Mouse (Mus musculus) forebrain, embryonic 14.5 days (tissue): ENCODE measurements around the gene C1qtnf5. TPM values are rescaled to one million over a fixed set of nuclear protein-coding genes. Genes with fewer than 3 reads are reported as not detected.

Experiments
- ATAC-seq: fragments of 200-750 bp; cut with Nextera tagmentation; 2 replicates; pipeline ENCODE4 v1.8.0; 2017; ENCODE audit warnings: mild to moderate bottlenecking, moderate library complexity
- DNase-seq: peaks from one replicate; pipeline ENCODE4 v3.0.0-alpha.2; 2015; ENCODE audit warnings: low spot score
- H3K27ac ChIP-seq: fragments of 300-500 bp; sonication (generic); 2 replicates; pipeline ENCODE4 v1.5.1; 2014; ENCODE audit warnings: low read depth, mild to moderate bottlenecking, control low read depth, low read length, moderate library complexity
- H3K27me3 ChIP-seq: fragments of 300-500 bp; sonication (generic); replicated peaks from 2 replicates; pipeline ENCODE4 v1.6.1; 2014; ENCODE audit warnings: low read length, control low read depth, mixed read lengths; ENCODE audit not compliant: control insufficient read depth, insufficient read depth
- H3K36me3 ChIP-seq: fragments of 300-500 bp; sonication (generic); 2 replicates; pipeline ENCODE4 v1.6.1; 2014; ENCODE audit warnings: low read length, control low read depth; ENCODE audit not compliant: control insufficient read depth, insufficient read depth
- H3K4me1 ChIP-seq: fragments of 300-500 bp; sonication (generic); 2 replicates; pipeline ENCODE4 v1.6.1; 2014; ENCODE audit warnings: antibody characterized with exemption, low read length, control low read depth; ENCODE audit not compliant: control insufficient read depth, insufficient read depth
- H3K4me2 ChIP-seq: fragments of 300-500 bp; sonication (generic); 2 replicates; pipeline ENCODE4 v1.6.1; 2014; ENCODE audit warnings: mild to moderate bottlenecking, control low read depth, low read length
- H3K4me3 ChIP-seq: fragments of 300-500 bp; sonication (generic); 2 replicates; pipeline ENCODE4 v1.5.1; 2014; ENCODE audit warnings: low read depth, low read length, control low read depth
- H3K9ac ChIP-seq: fragments of 300-500 bp; sonication (generic); 2 replicates; pipeline ENCODE4 v1.6.1; 2014; ENCODE audit warnings: mild to moderate bottlenecking, low read length, control low read depth, moderate library complexity
- H3K9me3 ChIP-seq: fragments of 300-500 bp; sonication (generic); replicated peaks from 2 replicates; pipeline ENCODE4 v1.6.1; 2016; ENCODE audit warnings: low read length, control low read depth, mixed read lengths; ENCODE audit not compliant: control insufficient read depth
- WGBS: fragments of 180-500 bp; shearing (Covaris S2); extraction: QIAGEN DNeasy Blood & Tissue Kit; methylation state at CpG from one replicate; pipeline ENCODE4 v1.1.7; 2014; 5-methylcytosine and 5-hydroxymethylcytosine counted together
- polyA plus RNA-seq: library from polyadenylated mRNA; unstranded; fragments of >200 nt; fragmentation: Nextera tagmentation; extraction: Ambion mirVana; gene quantifications from 2 replicates; pipeline ENCODE4 v1.2.1, GENCODE M21; 2014

Gene C1qtnf5
- polyA plus RNA-seq, 1 experiment from 2014 or later, result 2.6 TPM

DNA sequence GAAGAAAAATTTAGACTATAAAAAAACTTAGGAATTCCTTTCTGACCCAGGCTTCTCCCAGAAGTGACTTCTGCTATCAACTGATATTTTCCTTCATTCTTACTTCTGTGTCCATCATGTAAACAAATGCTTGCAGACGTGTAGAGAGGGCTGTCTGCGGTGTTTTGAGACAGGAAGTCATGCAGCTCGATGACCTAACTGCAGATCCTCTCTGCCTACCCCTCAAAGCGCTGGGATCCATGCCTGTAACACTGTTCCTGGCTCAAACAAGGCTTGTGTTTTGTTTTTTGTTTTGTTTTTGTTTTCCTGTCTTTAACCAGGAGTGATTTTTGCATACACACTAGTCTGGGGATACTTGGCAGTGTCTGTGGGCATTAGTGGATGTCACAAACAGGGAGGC lies 30.8 kb downstream of the C1qtnf5 start:
- Histone ChIP-seq H3K9me3 (no peaks in the 10 kb centered on the region), H3K4me3 (no peak overlapping the region), H3K4me2 (no peak overlapping the region), H3K36me3 (peaks cover 19% of the 10 kb centered on the region), H3K27ac (no peak overlapping the region), H3K9ac (no peak overlapping the region), H3K4me1 (peaks cover 22% of the 10 kb centered on the region), H3K27me3 (peaks cover 14% of the 10 kb centered on the region; the same call in 1 of the 2 replicates)
- 75% methylated on average over 4 of the region's 4 CpGs for WGBS
- ATAC-seq, result no peak
- DNase-seq, result no peak

DNA sequence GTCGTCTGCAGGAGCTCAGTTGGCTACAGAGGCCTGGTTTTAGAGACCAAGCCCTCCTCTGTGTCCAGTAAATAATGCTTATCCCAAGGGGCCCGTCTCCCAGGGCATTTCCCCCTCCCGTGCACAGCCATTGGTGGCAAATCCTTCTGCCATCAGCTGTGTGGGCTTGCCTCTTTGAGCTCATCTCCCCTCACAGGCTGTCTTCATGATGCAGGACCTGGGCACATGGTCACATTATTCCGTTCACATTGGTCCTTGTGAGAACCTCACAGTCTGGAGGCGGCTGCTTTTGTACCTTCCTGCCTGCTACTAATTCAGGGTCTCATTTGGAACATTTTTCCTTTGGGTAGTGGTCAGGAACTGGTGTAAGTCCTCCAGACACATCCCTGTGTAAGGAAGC lies 34.9 kb downstream of the C1qtnf5 start:
- Histone ChIP-seq H3K27me3 (no peaks in the 10 kb centered on the region), H3K27ac (no peak overlapping the region), H3K36me3 (peaks cover 42% of the 10 kb centered on the region), H3K4me3 (no peak overlapping the region), H3K9me3 (no peaks in the 10 kb centered on the region), H3K4me2 (no peak overlapping the region), H3K4me1 (no peaks in the 10 kb centered on the region), H3K9ac (no peak overlapping the region)
- no peak for ATAC-seq
- no peak for DNase-seq
- 57% methylated on average over 5 of the region's 5 CpGs for WGBS

DNA sequence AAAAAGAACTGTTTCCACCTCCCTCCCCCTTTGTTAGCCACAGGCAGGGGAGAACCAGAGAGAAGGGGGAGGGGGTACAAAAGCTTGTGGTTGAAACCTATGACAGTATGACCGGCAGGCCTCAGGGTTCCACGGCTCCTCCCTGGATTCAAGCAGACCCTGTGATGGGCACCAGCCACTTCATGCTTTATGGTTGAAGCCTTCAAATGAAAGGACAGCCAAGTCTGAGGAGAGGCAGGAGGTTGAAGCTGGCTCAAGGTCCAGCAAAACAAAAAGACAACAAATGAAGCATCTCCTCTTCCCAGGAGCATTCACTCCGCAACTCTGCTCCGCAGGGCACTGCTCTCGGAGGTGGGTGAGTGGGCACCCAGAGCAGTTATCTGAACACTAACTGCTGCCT lies 36.4 kb downstream of the C1qtnf5 start:
- no peak overlapping the region for H3K27ac ChIP-seq
- H3K27me3 ChIP-seq, result no peaks in the 10 kb centered on the region
- no peak overlapping the region for H3K4me2 ChIP-seq
- no peak for DNase-seq
- no peak for ATAC-seq
- 77% methylated on average over 5 of the region's 5 CpGs for WGBS
- peaks cover 43% of the 10 kb centered on the region for H3K36me3 ChIP-seq
- H3K4me3 ChIP-seq, result no peak overlapping the region
- no peak overlapping the region for H3K9ac ChIP-seq
- H3K4me1 ChIP-seq, result no peaks in the 10 kb centered on the region
- H3K9me3 ChIP-seq, result no peaks in the 10 kb centered on the region

DNA sequence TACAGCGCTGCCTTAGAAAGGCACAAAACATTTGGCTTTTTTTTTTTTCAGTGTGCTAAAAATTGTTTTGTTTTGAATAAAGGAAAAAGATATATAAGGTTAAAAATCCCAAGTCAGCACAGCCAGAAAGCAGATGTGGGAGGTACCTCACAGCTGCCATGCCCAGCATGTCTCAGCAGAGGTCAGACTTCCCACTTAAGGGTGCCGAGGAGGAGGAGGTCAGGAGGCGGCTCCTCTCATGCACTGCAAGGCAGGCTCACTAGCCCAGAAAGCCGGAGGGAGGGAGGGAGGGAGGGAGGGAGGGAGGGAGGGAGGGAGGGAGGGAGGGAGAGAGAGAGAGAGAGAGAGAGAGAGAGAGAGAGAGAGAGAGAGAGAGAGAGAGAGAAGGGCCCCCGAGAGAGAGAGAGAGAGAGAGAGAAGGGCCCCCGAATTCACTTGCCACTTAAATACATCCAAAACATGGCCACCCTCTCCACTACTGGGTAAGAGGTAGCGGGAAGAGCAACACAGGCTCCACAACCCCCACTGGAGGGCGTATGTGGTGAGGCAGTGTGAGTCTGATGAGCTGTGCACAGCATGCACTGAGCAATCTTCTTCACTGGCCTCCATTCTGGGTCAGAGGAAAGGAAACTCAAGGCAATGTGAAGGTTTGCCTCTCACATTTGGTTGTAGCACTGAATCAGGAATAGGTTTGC lies 37.1 kb downstream of the C1qtnf5 start:
- no peak for DNase-seq
- WGBS, result 25% methylated on average over 6 of the region's 8 CpGs

DNA sequence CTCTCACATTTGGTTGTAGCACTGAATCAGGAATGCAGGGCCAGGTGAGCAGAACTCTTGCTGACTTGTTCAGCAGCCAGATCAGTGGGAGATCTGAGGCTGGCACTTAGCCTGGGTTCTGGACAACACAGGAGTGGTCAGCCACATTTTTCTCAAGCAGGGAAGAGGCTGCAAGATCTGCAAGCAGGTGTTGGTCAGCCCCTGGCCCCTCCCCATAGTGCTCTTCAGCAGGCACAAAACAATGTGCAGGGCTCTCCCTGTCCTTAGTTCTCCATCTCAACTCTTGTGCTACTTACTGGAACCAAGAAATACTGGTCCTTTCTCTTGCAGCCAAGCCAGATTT lies 37.6 kb downstream of the C1qtnf5 start:
- H3K4me2 ChIP-seq, result no peak overlapping the region
- DNase-seq (no peak), ATAC-seq (no peak)
- H3K27ac ChIP-seq, result no peak overlapping the region
- no peak overlapping the region for H3K4me3 ChIP-seq
- no peak overlapping the region for H3K9ac ChIP-seq
- H3K4me1 ChIP-seq, result no peaks in the 10 kb centered on the region
- H3K27me3 ChIP-seq, result no peaks in the 10 kb centered on the region
- no peaks in the 10 kb centered on the region for H3K9me3 ChIP-seq
- peaks cover 51% of the 10 kb centered on the region for H3K36me3 ChIP-seq

More for the DNA sequence above, 37.1 kb downstream of the C1qtnf5 start:
- no peak overlapping the region for H3K4me2 ChIP-seq
- H3K27me3 ChIP-seq, result no peaks in the 10 kb centered on the region
- no peak overlapping the region for H3K4me3 ChIP-seq
- H3K9me3 ChIP-seq, result no peaks in the 10 kb centered on the region
- H3K27ac ChIP-seq, result no peak overlapping the region
- ATAC-seq, result no peak
- no peak overlapping the region for H3K9ac ChIP-seq
- peaks cover 50% of the 10 kb centered on the region for H3K36me3 ChIP-seq
- H3K4me1 ChIP-seq, result no peaks in the 10 kb centered on the region

DNA sequence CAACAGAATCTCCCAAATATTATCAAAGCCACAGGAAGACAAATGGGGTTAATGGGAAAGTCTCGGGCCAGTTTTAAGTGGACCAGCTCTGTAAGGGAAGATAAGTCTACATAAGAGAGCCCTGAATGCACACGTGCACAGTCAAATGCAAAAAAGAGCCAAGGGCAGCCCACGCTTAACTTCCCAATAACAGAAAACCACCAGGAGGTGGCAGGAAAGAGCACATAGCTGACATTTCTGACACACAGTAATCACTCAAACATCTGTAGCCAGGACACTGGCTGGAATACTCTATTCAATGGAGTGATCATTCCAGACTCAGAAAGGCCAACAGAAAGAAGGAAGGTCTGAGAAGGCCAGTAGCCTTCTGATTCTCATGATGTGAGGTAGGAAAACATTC lies 40.2 kb downstream of the C1qtnf5 start:
- Histone ChIP-seq H3K9ac (no peak overlapping the region), H3K27me3 (no peaks in the 10 kb centered on the region), H3K4me2 (no peak overlapping the region), H3K4me3 (no peak overlapping the region), H3K9me3 (no peaks in the 10 kb centered on the region), H3K27ac (no peak overlapping the region), H3K36me3 (peaks cover 60% of the 10 kb centered on the region), H3K4me1 (no peaks in the 10 kb centered on the region)
- 63% methylated on average over 3 of the region's 3 CpGs for WGBS
- DNase-seq, result no peak
- no peak for ATAC-seq

Other genes with a start within 250 kb of the C1qtnf5 start
- gene Thy1, start 63.9 kb upstream of the C1qtnf5 start, polyA plus RNA-seq, result 3.6 and 5.0 TPM in 2 replicates
- gene Usp2, start 40.2 kb upstream of the C1qtnf5 start, polyA plus RNA-seq, result 6.9 and 8.2 TPM in 2 replicates
- gene Mfrp, start 5.5 kb upstream of the C1qtnf5 start, polyA plus RNA-seq, result 0.31 TPM in 1 of 2 replicates, not detected in the other
- gene Gm49380, start 6.3 kb downstream of the C1qtnf5 start, polyA plus RNA-seq, result 0.11 and 0.16 TPM in 2 replicates
- gene Rnf26, start 6.3 kb downstream of the C1qtnf5 start, polyA plus RNA-seq, result 31.3 and 35.1 TPM in 2 replicates
- 13.2 and 14.1 TPM in 2 replicates for gene Mcam, start 27.2 kb downstream of the C1qtnf5 start, polyA plus RNA-seq
- 13.4 and 17.3 TPM in 2 replicates for gene Cbl, start 126.8 kb downstream of the C1qtnf5 start, polyA plus RNA-seq
- not detected in 2 replicates for gene Ccdc153, start 133.4 kb downstream of the C1qtnf5 start, polyA plus RNA-seq
- 0.32 and 0.52 TPM in 2 replicates for gene Pdzd3, start 144.2 kb downstream of the C1qtnf5 start, polyA plus RNA-seq
- 4.6 and 4.8 TPM in 2 replicates for gene Nlrx1, start 161.4 kb downstream of the C1qtnf5 start, polyA plus RNA-seq
- 7.1 and 8.1 TPM in 2 replicates for gene Abcg4, start 181.4 kb downstream of the C1qtnf5 start, polyA plus RNA-seq
- 18.4 and 24.8 TPM in 2 replicates for gene Hinfp, start 198.4 kb downstream of the C1qtnf5 start, polyA plus RNA-seq
- 16.3 and 22.2 TPM in 2 replicates for gene C2cd2l, start 213.0 kb downstream of the C1qtnf5 start, polyA plus RNA-seq
- gene Dpagt1, start 218.8 kb downstream of the C1qtnf5 start, polyA plus RNA-seq, result 38.2 and 39.7 TPM in 2 replicates
- gene H2afx, start 227.4 kb downstream of the C1qtnf5 start, polyA plus RNA-seq, result 215 and 240 TPM in 2 replicates
- gene Hmbs, start 237.0 kb downstream of the C1qtnf5 start, polyA plus RNA-seq, result 68.5 and 74.3 TPM in 2 replicates